Mouse (Mus musculus) small intestine, adult 2 months (tissue): ENCODE measurements around the gene Cflar. TPM values are rescaled to one million over a fixed set of nuclear protein-coding genes. Genes with fewer than 3 reads are reported as not detected.

ENCODE experiments used
- H3K27ac ChIP-seq: fragments of 200-500 bp; 2 replicates; pipeline ENCODE4 v1.5.1; 2012; ENCODE audit warnings: low read depth, low read length, control low read depth, inconsistent platforms; ENCODE audit not compliant: insufficient read depth
- H3K27me3 ChIP-seq: fragments of 200-500 bp; 2 replicates; pipeline ENCODE4 v1.6.1; 2012; ENCODE audit warnings: mild to moderate bottlenecking, moderate library complexity, low read length, inconsistent platforms; ENCODE audit not compliant: control insufficient read depth, insufficient read depth
- H3K36me3 ChIP-seq: fragments of 200-500 bp; 2 replicates; pipeline ENCODE4 v1.6.1; 2012; ENCODE audit warnings: mild to moderate bottlenecking, low read length, control low read depth, inconsistent platforms; ENCODE audit not compliant: control insufficient read depth, insufficient read depth
- H3K4me1 ChIP-seq: fragments of 200-500 bp; 2 replicates; pipeline ENCODE4 v1.6.1; 2012; ENCODE audit warnings: low read length, inconsistent platforms, mixed read lengths; ENCODE audit not compliant: control insufficient read depth, insufficient read depth, insufficient read length
- H3K4me3 ChIP-seq: fragments of 200-500 bp; 2 replicates; pipeline ENCODE4 v1.5.1; 2012; ENCODE audit warnings: low read depth, mild to moderate bottlenecking, control low read depth, inconsistent platforms, low read length, moderate library complexity
- CTCF ChIP-seq: fragments of 200-500 bp; IDR thresholded peaks from 2 replicates; pipeline ENCODE4 v1.5.1; 2012; ENCODE audit warnings: low read depth, mild to moderate bottlenecking, control low read depth, inconsistent platforms, low read length, moderate library complexity, mixed read lengths; ENCODE audit not compliant: insufficient replicate concordance, insufficient read length; ENCODE audit errors: extremely low read depth
- POLR2A ChIP-seq: fragments of 200-500 bp; IDR thresholded peaks from 2 replicates; pipeline ENCODE4 v1.6.1; 2012; ENCODE audit warnings: low read depth, mild to moderate bottlenecking, control low read depth, inconsistent platforms, low read length, moderate library complexity
- WGBS: fragments of 180-500 bp; shearing (Covaris S2); methylation state at CpG from one replicate; pipeline ENCODE4 v1.1.7; 2018; 5-methylcytosine and 5-hydroxymethylcytosine counted together
- polyA plus RNA-seq: library from polyadenylated mRNA; depleted of rRNA; stranded (reverse); fragments of >200 nt; gene quantifications from 2 replicates; pipeline ENCODE4 v1.2.3, GENCODE M21; 2012

Gene Cflar
- polyA plus RNA-seq, 1 experiment: 29.5 TPM

GRCm38 (mm10) chr1:58713893-58714231 is 2.6 kb downstream of the Cflar start:
- no peak for TF ChIP-seq CTCF
- TF ChIP-seq POLR2A: no peak
- Histone ChIP-seq H3K4me1 (peaks cover under 1% of the 10 kb centered on the region; the same call in 1 of the 2 replicates), H3K36me3 (peaks cover 32% of the 10 kb centered on the region), H3K27me3 (no peaks in the 10 kb centered on the region), H3K4me3 (peak overlapping the region; percentile 93), H3K27ac (peak overlapping the region; percentile 97)
- WGBS: 8% methylated on average over 4 of the region's 4 CpGs

- Histone ChIP-seq H3K27me3 (no peaks in the 10 kb centered on the region), H3K4me3 (no peak overlapping the region; the same call in 1 of the 2 replicates), H3K36me3 (peaks cover 32% of the 10 kb centered on the region), H3K4me1 (peaks cover 3% of the 10 kb centered on the region; the same call in 1 of the 2 replicates), H3K27ac (peak overlapping the region; percentile 97; the same call in 1 of the 2 replicates)
- 51% methylated on average over 1 of the region's 1 CpGs for WGBS
- TF ChIP-seq CTCF: no peak
- no peak for TF ChIP-seq POLR2A
Measured at GRCm38 (mm10) chr1:58714361-58714760, 3.1 kb downstream of the Cflar start.

GRCm38 (mm10) chr1:58715536-58715935 is 4.2 kb downstream of the Cflar start:
- peaks cover 35% of the 10 kb centered on the region for H3K36me3 ChIP-seq
- H3K27ac ChIP-seq: no peak overlapping the region
- peaks cover 6% of the 10 kb centered on the region; the same call in 1 of the 2 replicates for H3K4me1 ChIP-seq
- no peak overlapping the region for H3K4me3 ChIP-seq
- H3K27me3 ChIP-seq: no peaks in the 10 kb centered on the region
- no peak for TF ChIP-seq POLR2A
- no peak for TF ChIP-seq CTCF

- WGBS: 55% methylated on average over 7 of the region's 7 CpGs
- no peak overlapping the region for H3K4me3 ChIP-seq
Measured at GRCm38 (mm10) chr1:58716162-58716882, 5.0 kb downstream of the Cflar start.

GRCm38 (mm10) chr1:58716883-58717220 is 5.5 kb downstream of the Cflar start:
- TF ChIP-seq CTCF: no peak
- no peak for TF ChIP-seq POLR2A
- H3K27ac ChIP-seq: no peak overlapping the region
- no peak overlapping the region for H3K4me3 ChIP-seq
- H3K36me3 ChIP-seq: peaks cover 42% of the 10 kb centered on the region
- 95% methylated on average over 4 of the region's 4 CpGs for WGBS
- H3K4me1 ChIP-seq: peaks cover 6% of the 10 kb centered on the region; the same call in 1 of the 2 replicates
- H3K27me3 ChIP-seq: no peaks in the 10 kb centered on the region

More at GRCm38 (mm10) chr1:58716162-58716882, 5.0 kb downstream of the Cflar start:
- Histone ChIP-seq H3K27ac (no peak overlapping the region), H3K36me3 (peaks cover 37% of the 10 kb centered on the region), H3K27me3 (no peaks in the 10 kb centered on the region), H3K4me1 (peaks cover 6% of the 10 kb centered on the region; the same call in 1 of the 2 replicates)
- no peak for TF ChIP-seq CTCF

GRCm38 (mm10) chr1:58717589-58718270 is 6.4 kb downstream of the Cflar start:
- Histone ChIP-seq H3K27me3 (no peaks in the 10 kb centered on the region), H3K27ac (no peak overlapping the region), H3K4me1 (peaks cover 11% of the 10 kb centered on the region; the same call in 1 of the 2 replicates), H3K36me3 (peaks cover 47% of the 10 kb centered on the region), H3K4me3 (no peak overlapping the region)
- WGBS: 91% methylated on average over 8 of the region's 8 CpGs
- TF ChIP-seq POLR2A (no peak), CTCF (no peak)

GRCm38 (mm10) chr1:58719356-58719945 is 8.1 kb downstream of the Cflar start:
- peaks cover 42% of the 10 kb centered on the region for H3K36me3 ChIP-seq
- H3K27me3 ChIP-seq: no peaks in the 10 kb centered on the region
- no peak for TF ChIP-seq POLR2A
- TF ChIP-seq CTCF: no peak
- whole genome bisulfite sequencing: 75% methylated on average over 7 of the region's 7 CpGs
- peaks cover 13% of the 10 kb centered on the region; the same call in 1 of the 2 replicates for H3K4me1 ChIP-seq
- H3K27ac ChIP-seq: no peak overlapping the region
- no peak overlapping the region for H3K4me3 ChIP-seq
